8 mouse cellular contexts compared by ENCODE assay signal in genomic region chr1:161687548-161687947, GRCm38 (mm10).
DNase-seq lines count a peak whose midpoint lies in the region; ATAC-seq and TF ChIP-seq lines count a peak whose summit lies in the region.

No protein-coding gene starts in this region.

- H3K36me3 ChIP-seq in kidney, embryonic 16.5 days (ENCODE audit: insufficient read depth, low read length): no peaks in the 10 kb centered on the region
- no peaks in the 10 kb centered on the region for H3K36me3 ChIP-seq in liver, embryonic 14.5 days (replicated peaks; ENCODE audit: control insufficient read depth, insufficient read depth, low read depth)

- H3K4me3 ChIP-seq in kidney, embryonic 16.5 days (ENCODE audit: low read length): no peak overlapping the region
- no peak overlapping the region for H3K4me3 ChIP-seq in liver, embryonic 14.5 days (ENCODE audit: insufficient read depth in 1 of 2, low read depth in 2 of 2, low read length in 2 of 2)
- H3K4me3 ChIP-seq in olfactory bulb, adult 2 months (ENCODE audit: insufficient read depth, low read depth, low read length): no peak overlapping the region

- no peak overlapping the region for H3K27ac ChIP-seq in kidney, embryonic 16.5 days (ENCODE audit: low read length)
- no peak overlapping the region for H3K27ac ChIP-seq in liver, embryonic 14.5 days
- H3K27ac ChIP-seq in olfactory bulb, adult 2 months (ENCODE audit: insufficient read depth, low read depth, low read length): no peak overlapping the region

- peak; percentile 74 for TF ChIP-seq CTCF in liver, embryonic 14.5 days (IDR thresholded peaks at IDR 0.05; ENCODE audit: low read depth)
- peak; percentile 54; the same call in 1 of the 2 replicates for TF ChIP-seq CTCF in olfactory bulb, adult 2 months (IDR thresholded peaks at IDR 0.05; ENCODE audit: insufficient read depth, low read depth, low read length)

- peaks cover 18% of the 10 kb centered on the region; the same call in 1 of the 2 replicates for H3K4me1 ChIP-seq in kidney, embryonic 16.5 days (ENCODE audit: insufficient read depth, low read length)
- no peaks in the 10 kb centered on the region for H3K4me1 ChIP-seq in liver, embryonic 14.5 days (replicated peaks; ENCODE audit: control insufficient read depth in 2 of 2, insufficient read depth in 2 of 2, low read length in 1 of 2)
- H3K4me1 ChIP-seq in olfactory bulb, adult 2 months (ENCODE audit: control insufficient read depth, insufficient read depth, low read length): no peaks in the 10 kb centered on the region

- DNase-seq in kidney, adult 18-20 months: peak; percentile 60
- no peak for DNase-seq in kidney, adult 11 months
- DNase-seq in cerebellum, adult 9-10 months: peak; percentile 22
- DNase-seq in frontal cortex, postnatal 10 days (ENCODE audit: low spot score in 2 of 2): peak; percentile 14 to 65
- DNase-seq in liver, embryonic 14.5 days (ENCODE audit: low read depth in 3 of 3, low spot score in 3 of 3): no peak
- peak; percentile 69 for DNase-seq in thymus, postnatal 14 days

- WGBS in kidney, embryonic 16.5 days: 20% methylated on average over 12 of the region's 12 CpGs
- WGBS in liver, embryonic 14.5 days (ENCODE audit: insufficient replicate concordance): 19% methylated on average over 12 of the region's 12 CpGs
- WGBS in olfactory bulb, adult 2 months: 22% methylated on average over 12 of the region's 12 CpGs

- H3K4me2 ChIP-seq in kidney, embryonic 16.5 days (replicated peaks; ENCODE audit: low read depth, low read length): peak overlapping the region; percentile 27
- no peak overlapping the region for H3K4me2 ChIP-seq in liver, embryonic 14.5 days (ENCODE audit: low read depth)

- no peak for TF ChIP-seq EP300 in liver, embryonic 14.5 days (IDR thresholded peaks at IDR 0.05; ENCODE audit: low read depth)

- ATAC-seq in kidney, embryonic 16.5 days (ENCODE audit: low FRiP score, low TSS enrichment): no peak
- no peak for ATAC-seq in liver, embryonic 14.5 days (ENCODE audit: insufficient read depth)

- H3K9me3 ChIP-seq in kidney, embryonic 16.5 days (ENCODE audit: low read length): no peaks in the 10 kb centered on the region
- H3K9me3 ChIP-seq in liver, embryonic 14.5 days (ENCODE audit: control insufficient read depth, low read length): no peaks in the 10 kb centered on the region

- TF ChIP-seq POLR2A in olfactory bulb, adult 2 months (IDR thresholded peaks at IDR 0.05; ENCODE audit: insufficient read depth, low read depth, low read length): no peak

- 0 out of 2 replicates have a peak, but pooled peaks cover 4% of the 10 kb centered on the region for H3K27me3 ChIP-seq in kidney, embryonic 16.5 days (ENCODE audit: insufficient read depth, low read length)
- no peaks in the 10 kb centered on the region; the same call in 1 of the 2 replicates for H3K27me3 ChIP-seq in liver, embryonic 14.5 days (ENCODE audit: control insufficient read depth, insufficient read depth, low read length)

- no peak overlapping the region for H3K9ac ChIP-seq in kidney, embryonic 16.5 days (replicated peaks; ENCODE audit: low read length)
- H3K9ac ChIP-seq in liver, embryonic 14.5 days (replicated peaks): no peak overlapping the region

Comparison
In these comparisons a context has a peak if more than half of its experiments do, and no peak if none do; other contexts are left out.
1. DNase-seq: peak in kidney, adult 18-20 months (single experiment), cerebellum, adult 9-10 months (single experiment), frontal cortex, postnatal 10 days (2 of 2) and thymus, postnatal 14 days (single experiment); none in kidney, adult 11 months (single experiment) and liver, embryonic 14.5 days (0 of 3).